Mouse (Mus musculus): ENCODE results near the gene Dlg2.

DNA sequence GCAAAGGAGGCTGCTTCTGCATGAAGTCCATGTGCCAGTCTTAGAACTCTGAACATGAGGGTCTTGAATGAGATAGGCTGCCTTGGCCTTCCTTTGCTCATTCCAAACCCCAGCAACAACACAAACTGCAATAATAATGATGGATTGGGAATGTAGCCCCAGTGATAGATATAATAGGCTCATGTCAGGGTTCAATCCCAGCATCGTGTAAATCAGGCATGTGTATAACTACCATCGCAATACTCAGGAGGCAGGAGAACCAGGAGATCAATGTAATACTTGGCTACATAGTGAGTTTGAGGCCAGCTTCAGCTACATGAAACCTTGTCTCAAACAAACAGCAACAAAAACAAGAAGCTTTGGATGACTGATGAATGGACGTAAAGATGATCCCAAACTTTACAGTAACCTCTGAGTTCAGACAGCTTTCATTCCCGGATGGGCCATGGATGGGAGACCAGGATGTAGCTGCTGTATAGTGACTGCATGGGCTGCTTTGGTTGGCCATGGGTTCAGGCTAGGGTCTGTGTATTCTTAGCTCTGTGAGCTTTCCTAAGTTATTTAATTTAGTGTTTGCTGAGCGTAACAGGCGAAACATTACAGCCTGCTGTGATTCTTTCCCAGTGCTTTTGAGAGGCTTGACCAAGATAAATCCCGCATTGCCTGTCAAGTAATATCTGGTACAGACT is 1708.0 kb downstream of the Dlg2 start:
- TF ChIP-seq CTCF (IDR thresholded peaks at IDR 0.05; ENCODE audit: control insufficient read depth, insufficient read depth, insufficient read length), result no peak
- no peak for TF ChIP-seq MAX (IDR thresholded peaks at IDR 0.05)

Measured in C2C12 (cell line).